Mouse (Mus musculus) T-helper 17 cell (primary cell): ENCODE results near the gene Nfkbib.

Source experiments
- in situ Hi-C, 2 experiments: fragments of 300-600 bp; cut with MboI, MseI; formaldehyde crosslinking; loops; 1 replicate in 1 of 2; 2 replicates in 1 of 2; pipeline ENCODE4 v1.15.1; 2025; ENCODE audit warnings: high pct_unique_total_duplicates in 2 of 2

The Nfkbib gene

DNA sequence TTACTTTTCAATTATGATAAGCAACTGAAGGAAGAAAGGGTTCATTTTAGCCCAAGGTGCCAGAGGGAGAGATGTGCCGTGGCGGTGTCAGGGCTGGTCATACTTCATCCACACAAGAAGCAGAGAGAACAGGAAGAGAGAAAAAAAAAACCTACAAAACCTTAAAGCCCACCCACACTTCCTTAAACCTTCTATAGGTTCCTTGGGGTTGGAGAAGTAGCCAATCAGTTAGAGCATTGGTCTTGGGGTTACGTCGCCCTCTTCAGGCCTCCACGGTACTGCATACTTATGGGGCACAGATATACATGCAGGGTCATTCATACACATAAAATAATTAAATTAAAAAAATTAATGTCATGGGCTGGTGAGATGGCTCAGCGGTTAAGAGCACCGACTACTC lies 45.2 kb downstream of the Nfkbib start:
- in situ Hi-C loops: no loop called here

DNA sequence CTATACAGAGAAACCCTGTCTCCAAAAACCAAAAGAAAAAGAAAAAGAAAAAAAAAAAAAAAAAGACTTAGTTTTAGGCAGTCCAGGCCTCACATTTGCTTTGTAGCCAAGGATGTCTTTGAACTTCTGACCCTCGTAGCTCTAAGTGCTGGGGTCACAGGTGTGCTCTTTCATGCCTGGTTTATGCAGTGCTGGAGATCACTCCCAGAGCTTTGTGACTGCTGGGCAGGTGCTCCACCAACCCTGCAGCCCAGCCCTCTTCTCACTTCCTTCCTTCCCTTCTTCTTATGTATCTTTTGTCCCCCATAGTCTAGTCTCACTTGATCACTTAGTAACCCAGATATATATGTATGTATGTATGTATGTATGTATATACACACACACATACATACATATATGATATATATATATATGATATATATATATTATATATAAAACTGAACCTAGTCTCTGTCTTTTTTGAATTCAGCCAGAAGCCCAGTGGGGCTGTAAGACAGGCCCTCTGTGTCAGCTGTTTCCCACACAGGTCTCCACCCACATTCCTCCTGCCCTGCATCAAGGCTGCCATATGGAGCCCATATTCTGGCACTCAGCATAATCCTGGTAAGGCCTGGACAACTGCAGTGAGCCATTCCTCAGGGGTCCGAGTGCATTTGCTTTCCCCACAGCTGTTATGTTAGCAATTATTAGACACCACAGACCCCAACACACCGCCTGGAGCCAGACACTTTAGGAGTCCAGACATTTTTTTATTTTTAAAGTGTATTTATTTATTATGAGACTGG lies 46.4 kb downstream of the Nfkbib start:
- in situ Hi-C loops: no loop called here

DNA sequence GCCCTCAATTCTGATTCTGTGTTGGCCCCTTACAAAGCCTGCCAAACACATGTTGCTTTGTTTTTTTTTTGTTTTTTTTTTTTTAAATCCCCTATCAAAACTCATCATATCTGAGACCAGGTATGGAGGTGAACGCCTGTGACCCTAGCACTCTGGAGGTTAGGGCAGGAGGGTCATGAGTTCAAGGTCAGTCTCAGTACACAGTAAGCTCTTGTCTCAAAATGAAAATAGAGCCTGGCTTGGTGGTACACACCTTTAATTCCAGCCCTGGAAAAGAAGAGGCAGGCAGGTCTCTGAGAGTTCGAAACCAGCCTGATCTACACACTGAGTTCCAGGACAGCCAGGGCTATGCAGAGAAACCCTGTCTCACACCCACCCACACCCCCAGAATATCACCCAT lies 47.7 kb downstream of the Nfkbib start:
- in situ Hi-C loops: no loop called here

- in situ Hi-C loops: no loop called here
Observed at GRCm38 (mm10) chr7:28719159-28719558, 48.2 kb downstream of the Nfkbib start.

- in situ Hi-C loops: no loop called here
Observed at GRCm38 (mm10) chr7:28717726-28718125, 49.6 kb downstream of the Nfkbib start.

DNA sequence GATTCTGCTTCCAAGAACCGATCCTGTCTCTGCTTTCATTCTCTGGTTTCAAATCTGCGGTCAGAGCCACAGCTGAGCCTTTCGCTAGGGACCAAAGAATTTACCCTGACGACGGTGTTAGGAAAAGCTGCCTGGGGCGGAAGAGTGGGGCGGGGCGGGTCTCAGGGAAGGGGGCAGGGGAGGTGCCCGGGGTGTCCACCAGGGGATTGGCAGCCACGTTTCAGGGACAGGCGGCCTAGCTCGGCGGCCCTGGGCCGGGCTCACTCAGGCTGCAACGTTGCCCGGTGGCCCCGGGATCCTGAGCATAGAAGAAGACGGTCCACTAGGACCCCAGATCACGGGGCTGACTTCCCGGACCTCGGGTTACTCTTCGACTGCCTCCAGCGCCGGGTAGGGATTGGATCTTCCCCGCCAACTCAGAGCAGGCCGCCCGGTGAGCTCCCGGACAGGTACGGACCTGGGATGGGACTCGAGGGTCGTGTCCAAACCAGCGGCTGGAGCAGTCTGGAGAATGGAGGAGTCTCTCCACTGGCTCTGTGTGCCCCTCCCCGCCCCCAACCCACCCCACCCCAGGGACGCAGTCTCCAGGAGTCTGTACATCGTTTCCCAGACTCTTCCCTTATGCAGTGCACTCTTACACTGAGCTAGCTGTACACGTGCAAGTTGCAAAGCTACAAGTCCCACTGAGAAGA lies 50.6 kb downstream of the Nfkbib start, which contains the start of gene Fbxo17:
TSS of gene Fbxo17 (plus strand) at position 215 of the 692 bp plus-strand sequence.
- in situ Hi-C loops: no loop called here

DNA sequence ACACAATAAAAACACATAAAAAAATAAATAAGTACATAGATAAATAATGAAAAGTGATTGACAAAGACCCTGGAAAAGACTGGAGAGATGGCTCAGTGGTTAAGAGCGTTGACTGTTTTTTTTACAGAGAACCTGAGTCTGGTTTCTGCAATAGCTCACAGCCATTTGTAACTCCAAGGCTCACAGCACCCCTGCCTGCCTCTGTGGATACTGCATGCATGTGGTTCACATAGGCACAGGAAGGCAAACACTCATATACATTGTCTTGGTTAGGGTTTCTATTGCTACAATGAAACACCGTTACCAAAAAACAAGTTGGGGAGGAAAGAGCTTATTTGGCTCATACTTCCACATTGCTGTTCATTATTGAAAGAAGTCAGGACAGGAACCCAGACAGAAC lies 51.7 kb downstream of the Nfkbib start:
- in situ Hi-C loops: no loop called here

GRCm38 (mm10) chr7:28714667-28715066 lies 52.6 kb downstream of the Nfkbib start:
- in situ Hi-C loops: no loop called here

- in situ Hi-C loops: no loop called here
Observed at GRCm38 (mm10) chr7:28710962-28711361, 56.4 kb downstream of the Nfkbib start.

DNA sequence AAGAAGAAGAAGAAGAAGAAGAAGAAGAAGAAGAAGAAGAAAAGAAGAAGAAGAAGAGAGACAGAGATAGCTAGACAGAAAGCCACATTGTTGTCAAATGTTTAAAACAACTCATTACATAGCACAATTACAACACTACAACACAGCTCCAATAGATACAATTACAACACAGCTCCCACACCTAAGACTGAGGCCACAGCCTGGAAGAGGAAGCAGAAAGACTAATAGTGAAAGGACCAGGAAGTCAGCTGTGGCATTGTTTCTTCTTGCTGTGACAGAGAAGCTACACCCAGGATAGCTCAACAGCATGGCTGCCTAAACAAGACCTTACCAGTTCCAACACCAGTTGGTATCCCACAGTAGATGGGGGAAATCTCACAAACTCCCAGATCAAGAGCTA lies 57.9 kb downstream of the Nfkbib start:
- in situ Hi-C loops: no loop called here
